Mouse (Mus musculus) lung, postnatal 10 days (tissue): ENCODE data around the gene Sc5d.

Experiments used
- DNase-seq: peaks from one replicate; pipeline ENCODE4 v3.0.0; 2021

Sc5d gene

DNA sequence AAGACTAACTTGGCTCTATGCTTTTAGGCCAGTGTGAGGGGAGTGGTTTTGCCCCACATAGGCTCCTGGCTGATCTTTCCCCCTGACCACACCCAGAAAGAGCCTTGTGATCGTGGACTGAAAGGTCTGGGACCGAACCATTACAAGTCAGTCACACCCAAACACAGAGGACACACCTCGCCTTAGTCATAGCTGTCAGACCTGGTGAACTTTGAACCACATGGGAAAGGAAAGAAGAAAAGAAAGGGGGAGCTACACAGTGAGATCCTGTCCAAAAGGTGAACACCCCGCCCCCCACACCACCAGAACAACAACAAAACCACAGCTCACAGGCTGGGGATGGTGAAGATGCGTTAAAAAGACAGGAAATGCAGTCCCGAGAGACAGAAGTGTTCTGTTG, 14.9 kb downstream of the Sc5d start:
- DNase-seq = no peak

DNA sequence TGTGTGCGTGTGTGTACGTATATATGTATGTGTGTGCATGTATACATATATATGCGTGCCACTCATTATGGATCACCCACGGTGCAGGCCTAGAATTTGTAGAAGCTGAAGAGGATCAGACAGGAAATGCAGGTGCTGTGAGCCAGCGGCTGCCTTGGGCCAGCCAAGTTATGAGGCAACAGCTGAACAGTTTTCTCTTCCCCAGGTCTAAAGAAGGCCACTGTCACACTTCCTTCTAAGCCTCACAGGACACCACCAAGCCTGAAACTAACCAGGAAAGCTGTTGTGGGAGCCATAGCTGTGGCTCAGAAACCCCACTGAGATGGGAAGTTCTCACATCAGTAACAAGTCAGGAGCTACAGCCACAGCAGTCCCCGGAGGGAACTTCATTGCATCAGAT, 17.4 kb downstream of the Sc5d start:
- no peak for DNase-seq

DNA sequence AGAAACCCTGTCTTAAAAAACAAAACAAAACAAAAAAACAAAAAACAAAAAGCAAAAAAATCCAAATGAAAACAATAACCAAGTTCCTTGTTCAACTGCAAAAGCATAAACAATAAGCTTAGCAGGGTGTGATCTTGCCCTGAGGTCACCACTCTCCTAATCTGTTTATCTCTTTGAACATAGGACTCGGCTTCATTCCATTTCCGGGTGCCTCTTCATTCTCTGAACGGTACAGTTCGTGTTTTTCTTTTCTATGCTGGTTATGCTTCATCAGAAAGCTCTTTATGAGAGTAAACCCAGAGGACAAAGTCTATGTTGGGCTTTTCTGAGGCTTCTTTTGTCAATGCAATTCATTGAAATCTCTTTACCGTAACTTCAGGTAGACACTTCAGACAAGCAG, 19.9 kb downstream of the Sc5d start:
- DNase-seq = no peak

DNA sequence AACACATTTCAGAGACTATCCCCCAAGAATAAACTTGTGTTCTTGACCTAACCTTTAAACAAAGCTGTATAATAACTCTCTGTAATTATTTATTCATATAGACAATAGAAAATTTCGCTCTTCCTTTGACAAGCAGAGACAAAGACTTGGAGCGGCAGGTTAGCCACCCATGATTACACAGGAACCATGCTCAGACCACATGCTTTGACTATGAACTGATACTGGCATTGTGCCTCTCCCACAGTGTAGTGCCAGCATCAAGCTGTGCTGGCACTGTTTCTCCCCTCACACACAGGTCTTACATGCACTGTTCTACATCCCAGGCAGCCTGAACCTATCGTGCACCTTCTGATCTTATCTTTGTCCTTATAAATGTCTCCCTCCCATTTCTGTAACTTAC, 23.0 kb downstream of the Sc5d start:
- no peak for DNase-seq

DNA sequence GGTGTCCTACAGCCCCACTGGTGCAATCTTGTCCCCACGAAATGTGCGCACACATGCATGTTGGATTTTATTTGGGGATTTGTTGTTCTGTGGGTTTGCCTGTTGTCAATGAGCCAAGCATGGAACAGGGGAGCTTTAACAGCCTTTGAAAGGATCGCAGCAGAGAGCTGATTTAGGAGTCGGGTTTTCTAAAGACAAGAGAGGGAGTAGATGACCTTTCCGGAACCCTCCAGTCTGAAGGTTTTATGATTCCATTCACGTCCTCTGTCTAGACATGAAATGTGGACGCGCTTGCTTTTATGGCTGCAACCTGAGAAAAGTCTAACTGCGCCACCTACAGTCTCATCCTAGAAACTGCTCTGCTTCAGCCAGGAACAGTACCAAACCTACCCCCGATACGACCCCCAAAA, 23.5 kb downstream of the Sc5d start:
- peak; percentile 65 for DNase-seq

DNA sequence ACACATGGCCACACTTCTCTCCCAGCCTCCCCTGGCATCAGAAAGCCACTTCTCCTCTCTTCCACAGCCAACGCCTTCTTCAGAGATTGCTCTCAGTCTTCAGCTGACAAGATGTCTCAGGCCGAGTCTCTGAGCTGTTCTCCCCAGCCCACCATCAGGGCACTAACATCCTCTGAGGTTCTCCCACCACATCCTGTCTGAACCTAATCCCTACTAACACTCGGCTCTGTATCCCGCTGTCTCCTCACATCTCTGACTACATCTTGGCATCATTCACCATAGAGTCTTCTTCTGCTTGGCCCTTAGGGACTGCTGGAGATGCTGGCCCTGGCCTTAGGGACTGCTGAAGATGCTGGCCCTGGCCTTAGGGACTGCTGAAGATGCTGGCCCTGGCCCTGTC, 25.2 kb downstream of the Sc5d start:
- DNase-seq = no peak

DNA sequence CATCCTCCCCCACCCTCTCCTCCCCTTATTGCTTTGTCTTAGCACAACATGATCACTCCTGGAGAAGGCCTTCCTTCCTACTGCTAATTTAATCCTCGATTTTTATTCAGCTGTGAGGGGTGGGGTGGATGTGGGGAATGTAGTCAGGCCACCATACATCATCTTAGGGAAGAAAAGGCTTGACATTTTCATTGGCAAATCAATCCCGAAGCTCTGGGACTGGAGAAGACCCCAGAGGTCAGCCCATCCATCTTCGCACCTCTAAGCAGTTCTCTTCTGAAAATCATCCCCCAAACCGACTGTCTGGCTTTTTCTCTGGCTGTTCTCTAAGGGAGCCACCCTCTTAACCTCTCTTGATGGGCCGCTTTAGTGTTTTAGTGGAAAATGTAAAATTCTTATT, 32.9 kb downstream of the Sc5d start:
- no peak for DNase-seq

DNA sequence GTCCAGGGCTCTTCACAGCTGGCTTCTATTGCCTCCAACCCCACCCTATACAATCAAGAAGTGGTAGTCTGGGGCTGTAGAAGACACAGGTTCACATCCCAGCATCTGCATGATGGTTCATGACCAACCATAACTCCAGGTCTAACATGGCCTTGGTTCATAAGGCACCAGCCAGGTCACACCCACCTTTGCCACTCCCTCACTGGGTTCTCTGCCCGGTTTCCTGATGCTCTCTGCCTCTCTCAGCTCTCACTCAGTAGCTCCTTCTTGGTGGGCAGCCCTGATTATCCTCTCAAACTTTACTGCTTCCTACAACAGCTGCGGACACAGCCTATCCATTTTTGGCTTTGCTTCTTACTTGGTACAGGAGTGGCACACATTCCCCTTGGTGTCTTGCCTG, 33.7 kb downstream of the Sc5d start:
- DNase-seq = no peak

DNA sequence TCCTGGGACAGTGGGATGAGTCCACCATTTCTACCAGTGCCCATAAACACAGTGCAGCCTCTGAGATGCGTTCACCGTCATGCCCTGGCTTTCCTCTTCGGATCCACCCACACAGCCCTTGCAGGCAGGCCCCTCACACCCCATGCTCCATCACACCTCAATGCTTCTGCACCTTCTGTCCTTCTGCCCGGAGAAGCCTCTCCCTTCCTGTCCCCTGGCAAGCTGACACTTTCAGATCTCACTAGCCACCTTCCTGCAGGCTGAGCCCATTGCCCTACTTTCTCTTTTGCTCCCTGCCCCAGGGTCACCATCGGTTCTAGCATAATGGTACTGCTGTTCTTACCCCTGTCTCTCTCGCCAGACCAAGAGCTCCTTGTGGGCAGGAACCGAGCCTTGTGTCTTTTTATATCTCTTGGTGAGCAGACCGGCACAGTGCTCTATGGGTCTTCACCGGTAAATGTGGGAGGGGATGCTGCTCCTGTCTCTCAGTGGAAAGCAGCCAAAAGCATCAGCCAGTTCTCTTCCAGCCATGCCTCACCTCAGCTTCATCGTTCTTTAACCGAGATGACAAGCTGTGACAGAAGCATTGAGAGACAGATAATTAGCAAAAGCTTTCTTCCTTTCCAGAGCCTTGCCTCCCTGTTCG, 34.5 kb downstream of the Sc5d start:
- no peak for DNase-seq

DNA sequence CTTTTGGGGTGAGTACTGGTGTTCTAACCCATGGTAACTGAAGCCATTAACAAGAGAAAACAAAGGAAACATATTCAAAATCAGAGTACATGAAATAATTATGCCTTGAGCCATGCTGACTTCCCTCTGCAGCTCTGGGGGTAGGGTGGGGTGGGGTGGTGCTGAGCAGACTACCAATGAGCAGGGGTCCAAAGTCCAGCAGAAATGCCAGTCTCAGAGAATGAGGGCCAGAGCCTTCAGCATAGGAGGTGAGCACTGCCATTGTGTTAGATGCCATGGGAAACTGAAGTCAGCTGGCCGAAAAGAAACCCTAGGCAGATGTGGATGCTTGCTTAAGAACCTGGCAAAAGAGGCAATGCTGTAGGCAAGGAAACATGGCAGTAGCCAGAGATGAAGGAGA, 36.3 kb downstream of the Sc5d start:
- no peak for DNase-seq

DNA sequence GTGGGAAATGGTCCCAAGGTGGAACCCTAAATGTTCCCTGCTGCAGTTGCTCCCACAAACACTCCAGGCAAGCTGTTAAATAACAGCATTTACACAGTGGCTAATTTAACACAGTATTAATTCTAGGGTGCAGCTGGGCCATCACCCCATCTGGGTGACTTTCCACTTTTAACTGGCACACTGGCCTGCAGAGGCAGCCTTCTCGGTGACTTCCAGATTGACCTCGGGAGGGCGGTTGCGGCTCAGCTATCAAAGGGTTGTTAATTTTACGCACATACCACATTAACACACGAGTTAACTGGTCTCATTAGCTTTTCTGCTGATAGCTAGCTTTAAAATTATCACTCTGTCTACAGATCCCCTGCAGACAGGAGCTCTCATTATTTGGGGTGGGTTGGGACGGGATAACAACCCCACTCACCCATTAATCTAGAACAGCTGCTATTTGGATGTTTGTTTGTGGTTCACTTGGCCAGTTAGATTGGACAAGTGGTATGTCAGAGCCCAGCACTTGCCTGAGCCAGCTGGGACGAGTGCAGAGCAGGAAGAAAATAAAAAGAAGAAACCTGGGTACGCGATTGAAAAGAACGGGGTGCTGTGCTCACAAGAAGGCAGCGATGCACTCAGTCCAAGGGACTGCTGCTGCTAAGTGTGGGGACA, 44.9 kb downstream of the Sc5d start:
- no peak for DNase-seq

DNA sequence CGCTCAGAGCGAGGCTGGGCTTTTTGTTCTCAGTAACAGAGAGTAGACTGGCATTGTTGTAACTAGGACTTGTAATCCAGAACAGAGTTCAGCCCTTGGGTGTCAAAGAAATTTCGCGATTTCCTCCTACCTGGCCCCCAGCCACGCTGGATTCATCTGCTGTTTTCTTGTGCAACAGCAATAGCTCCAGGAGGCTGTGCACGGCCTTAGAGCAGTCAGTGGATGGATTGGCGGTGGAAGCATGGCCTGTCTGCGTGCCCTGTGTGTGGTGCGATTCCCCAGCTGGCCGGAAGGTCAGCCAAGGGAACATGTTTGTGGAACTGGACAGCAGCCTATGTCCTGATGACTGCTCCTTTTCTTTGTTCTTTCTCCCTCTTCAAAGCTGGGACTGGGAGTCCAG, 46.4 kb downstream of the Sc5d start:
- DNase-seq = peak; percentile 92

DNA sequence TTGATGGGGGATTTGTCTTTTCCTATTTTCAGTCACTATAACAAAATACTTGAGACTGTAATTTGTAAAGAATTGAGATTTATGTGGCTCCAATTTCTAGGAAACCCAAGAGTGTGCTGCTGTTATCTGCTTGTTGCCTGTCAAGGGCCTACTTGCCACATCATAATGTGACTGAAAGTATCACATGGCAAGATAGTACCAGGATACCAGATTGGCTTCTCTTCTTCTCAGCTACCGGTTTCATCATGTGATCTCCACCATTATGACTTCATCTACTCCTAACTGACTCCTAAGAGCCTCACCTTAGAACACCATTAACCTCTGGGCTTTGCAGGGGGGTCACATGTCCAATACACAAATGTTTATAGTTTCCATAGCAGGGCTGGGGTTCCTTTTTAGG, 49.9 kb downstream of the Sc5d start:
- DNase-seq = no peak

DNA sequence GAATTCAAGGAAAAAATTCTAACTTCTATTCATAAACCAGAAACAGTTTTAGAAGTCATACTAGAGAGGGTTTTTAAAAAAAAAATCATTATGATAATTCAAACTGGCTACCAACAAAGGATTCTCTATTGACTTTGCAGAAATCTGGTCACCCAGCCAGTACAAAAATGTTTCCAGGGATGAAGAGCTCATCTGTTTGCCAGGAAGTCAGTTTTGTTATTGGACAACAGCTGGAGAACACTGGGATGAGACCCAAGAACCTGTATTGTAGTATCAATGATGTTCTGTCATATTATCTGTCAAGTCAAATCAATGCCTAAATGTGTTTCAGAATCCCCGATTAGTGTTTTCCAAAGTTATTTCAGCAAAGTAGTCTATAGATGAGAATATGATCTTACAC, 50.9 kb downstream of the Sc5d start:
- peak; percentile 29 for DNase-seq

DNA sequence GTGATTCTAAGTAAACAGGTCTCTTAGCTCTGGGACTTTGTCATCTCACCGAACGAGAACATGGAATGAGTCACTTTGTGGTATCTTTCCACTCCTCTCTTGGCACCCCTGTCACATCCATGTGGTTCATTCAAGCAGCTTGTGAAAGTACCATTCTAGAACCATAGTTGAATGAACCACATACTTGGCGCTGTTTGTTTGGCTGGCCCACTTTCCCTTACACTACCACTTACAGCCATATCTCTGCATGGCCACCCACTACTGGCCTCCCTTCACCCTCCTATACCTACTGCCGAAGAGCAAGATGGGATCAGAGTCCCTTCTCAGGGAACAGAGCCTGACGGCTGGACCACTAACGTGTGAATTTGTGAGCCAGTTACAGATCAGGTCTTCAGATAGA, 54.4 kb downstream of the Sc5d start:
- DNase-seq = no peak

DNA sequence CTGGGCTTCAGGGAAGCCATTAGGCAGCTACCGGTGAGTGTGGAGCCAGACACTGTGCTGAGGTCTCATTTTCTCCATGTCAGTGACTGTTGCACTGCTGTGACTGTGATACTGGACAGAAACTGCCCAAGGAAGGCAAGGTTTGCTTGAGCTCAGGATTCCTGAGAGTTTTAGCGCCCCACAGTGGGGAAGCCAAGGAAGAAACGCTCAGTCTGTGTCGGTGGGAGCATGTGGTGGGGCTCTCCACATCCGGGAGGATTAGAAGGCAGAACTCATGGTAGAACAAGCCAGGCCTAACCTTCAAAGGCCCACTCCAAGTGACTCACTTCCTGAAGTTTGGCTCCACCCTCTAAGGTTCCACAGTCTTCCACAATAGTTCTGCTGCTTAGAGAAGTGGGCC, 55.6 kb downstream of the Sc5d start:
- peak; percentile 80 for DNase-seq

DNA sequence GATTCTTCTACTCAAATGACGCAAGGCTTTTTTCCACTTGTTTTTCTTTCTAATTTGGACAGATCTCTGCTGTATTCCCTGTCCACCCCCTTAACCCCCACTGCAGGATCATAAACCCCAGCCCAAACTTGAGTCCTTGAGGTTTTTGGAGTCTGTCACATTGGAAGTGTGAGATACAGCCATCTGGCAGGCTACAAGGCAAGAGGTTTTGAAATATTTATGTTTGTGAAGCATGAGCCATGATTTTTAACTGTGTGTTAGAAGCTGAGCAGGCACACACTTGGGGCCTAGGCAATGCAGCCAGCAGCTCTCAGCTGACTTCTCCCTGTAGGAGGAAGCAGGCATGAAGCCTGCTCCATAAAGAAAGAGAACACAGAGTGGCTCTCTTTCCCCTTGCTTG, 57.3 kb downstream of the Sc5d start:
- peak; percentile 69 for DNase-seq

DNA sequence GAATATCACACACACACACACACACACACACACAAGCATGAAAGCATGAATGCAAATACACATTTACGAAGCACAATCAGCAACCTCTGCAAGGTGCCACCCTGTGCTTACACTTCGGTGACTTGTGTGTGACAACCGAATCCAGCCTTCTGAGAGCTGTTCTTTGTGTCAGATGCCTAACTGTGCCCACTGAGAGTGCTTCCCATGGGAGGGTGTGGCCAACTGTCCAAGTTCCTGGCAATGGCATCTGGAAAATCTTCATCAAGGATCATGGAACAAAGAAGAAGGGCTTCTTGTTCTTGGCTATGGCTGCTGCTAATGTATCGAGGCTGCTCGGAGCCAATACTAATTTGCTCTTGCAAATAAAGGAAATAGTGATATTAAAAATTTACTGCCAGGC, 61.8 kb downstream of the Sc5d start:
- DNase-seq = no peak
